Mouse (Mus musculus) midbrain, embryonic 14.5 days (tissue): ENCODE measurements around the gene Fxr2. TPM values are rescaled to one million over a fixed set of nuclear protein-coding genes. Genes with fewer than 3 reads are reported as not detected.
"Not testable (repeated sequence)": the region's sequence is repeated elsewhere in the genome, so short reads cannot be mapped to it uniquely, and the experiment has no call there.

Source experiments
- ATAC-seq: fragments of 200-750 bp; cut with Nextera tagmentation; 2 replicates; pipeline ENCODE4 v1.8.0; 2017; ENCODE audit warnings: moderate number of reproducible peaks, moderate library complexity; ENCODE audit not compliant: low FRiP score, low TSS enrichment
- DNase-seq: peaks from one replicate; pipeline ENCODE4 v3.0.0-alpha.2; 2015
- H3K27ac ChIP-seq: fragments of 300-500 bp; sonication (generic); replicated peaks from 2 replicates; pipeline ENCODE4 v1.5.1; 2014; ENCODE audit warnings: mild to moderate bottlenecking, low read depth, low read length, moderate library complexity
- H3K27me3 ChIP-seq: fragments of 300-500 bp; sonication (generic); 2 replicates; pipeline ENCODE4 v1.6.1; 2014; ENCODE audit warnings: low read length, control low read depth, mixed read lengths; ENCODE audit not compliant: control insufficient read depth, insufficient read depth
- H3K36me3 ChIP-seq: fragments of 300-500 bp; sonication (generic); 2 replicates; pipeline ENCODE4 v1.6.1; 2014; ENCODE audit warnings: low read length, control low read depth; ENCODE audit not compliant: control insufficient read depth, insufficient read depth
- H3K4me1 ChIP-seq: fragments of 300-500 bp; sonication (generic); 2 replicates; pipeline ENCODE4 v1.6.1; 2014; ENCODE audit warnings: mild to moderate bottlenecking, antibody characterized with exemption, low read length, control low read depth; ENCODE audit not compliant: control insufficient read depth, insufficient read depth
- H3K4me2 ChIP-seq: fragments of 300-500 bp; sonication (generic); 2 replicates; pipeline ENCODE4 v1.6.1; 2014; ENCODE audit warnings: mild to moderate bottlenecking, low read length, moderate library complexity
- H3K4me3 ChIP-seq: fragments of 300-500 bp; sonication (generic); replicated peaks from 2 replicates; pipeline ENCODE4 v1.5.1; 2014; ENCODE audit warnings: low read depth, low read length
- H3K9ac ChIP-seq: fragments of 300-500 bp; sonication (generic); replicated peaks from 2 replicates; pipeline ENCODE4 v1.6.1; 2014; ENCODE audit warnings: mild to moderate bottlenecking, low read length, moderate library complexity
- H3K9me3 ChIP-seq: fragments of 300-500 bp; sonication (generic); 2 replicates; pipeline ENCODE4 v1.6.1; 2016; ENCODE audit warnings: low read length, control low read depth, mixed read lengths; ENCODE audit not compliant: control insufficient read depth
- WGBS: fragments of 180-500 bp; shearing (Covaris S2); extraction: QIAGEN DNeasy Blood & Tissue Kit; methylation state at CpG from one replicate; pipeline ENCODE4 v1.1.7; 2014; 5-methylcytosine and 5-hydroxymethylcytosine counted together
- polyA plus RNA-seq: library from polyadenylated mRNA; unstranded; fragments of >200 nt; fragmentation: Nextera tagmentation; extraction: Ambion mirVana; gene quantifications from 2 replicates; pipeline ENCODE4 v1.2.1, GENCODE M21; 2014

Fxr2 gene
- polyA plus RNA-seq, 1 experiment from 2014 or later = 35.9 TPM

DNA sequence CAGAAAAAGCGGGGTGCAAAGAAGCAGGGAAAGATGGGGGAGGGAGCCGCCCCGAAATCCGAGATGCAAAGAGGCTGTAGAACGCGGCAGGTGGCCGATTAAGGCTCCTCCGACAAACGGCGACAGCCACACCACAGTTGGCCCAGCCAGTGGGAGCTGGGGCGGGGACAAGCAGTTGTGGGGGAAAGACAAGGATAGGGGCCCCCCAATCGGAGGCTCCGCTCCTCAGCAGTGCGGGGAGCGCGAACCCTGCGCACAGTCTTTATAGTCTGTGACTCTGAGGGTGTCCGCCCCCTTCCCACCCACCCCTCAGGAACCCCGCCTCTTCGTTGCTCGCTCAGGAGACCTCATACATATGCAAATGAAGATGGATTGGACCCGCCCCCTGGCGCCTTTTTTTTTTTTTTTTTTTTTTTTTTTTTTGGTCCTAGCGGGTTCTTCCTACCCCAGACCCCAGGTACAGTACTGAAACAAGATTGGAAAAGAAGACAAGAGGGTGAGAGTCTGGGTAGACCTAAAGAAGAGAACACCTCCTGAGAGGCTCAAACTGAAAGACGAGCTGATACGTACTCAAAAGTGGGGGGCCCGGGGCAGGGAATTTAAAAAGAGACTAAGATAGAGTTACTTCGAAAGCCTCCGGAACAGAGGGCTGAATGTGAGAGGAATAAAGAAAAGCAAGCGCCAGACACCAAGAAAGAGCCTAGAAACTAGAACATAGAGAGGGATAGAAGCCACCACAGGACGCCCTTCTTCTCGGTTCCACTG, 26.9 kb upstream of the Fxr2 start, which contains the start of gene Atp1b2:
Atp1b2 (minus strand) TSS at position 217 of the 765 bp plus-strand sequence.
- peak within 1 kb of the TSS; percentile 80 for H3K9ac ChIP-seq
- H3K27ac ChIP-seq = peak within 1 kb of the TSS; percentile 75
- no peaks in the 10 kb centered on the region for H3K9me3 ChIP-seq
- ATAC-seq (peak; percentile 87), DNase-seq (peak; percentile 92)
- peak within 1 kb of the TSS; percentile 74 for H3K4me3 ChIP-seq
- H3K4me2 ChIP-seq = peak within 1 kb of the TSS; percentile 98
- 2% methylated on average over 32 of the region's 32 CpGs for WGBS
- peaks cover 11% of the 10 kb centered on the region; the same call in 1 of the 2 replicates for H3K36me3 ChIP-seq
- no peaks in the 10 kb centered on the region for H3K27me3 ChIP-seq
- H3K4me1 ChIP-seq = peaks cover 21% of the 10 kb centered on the region

DNA sequence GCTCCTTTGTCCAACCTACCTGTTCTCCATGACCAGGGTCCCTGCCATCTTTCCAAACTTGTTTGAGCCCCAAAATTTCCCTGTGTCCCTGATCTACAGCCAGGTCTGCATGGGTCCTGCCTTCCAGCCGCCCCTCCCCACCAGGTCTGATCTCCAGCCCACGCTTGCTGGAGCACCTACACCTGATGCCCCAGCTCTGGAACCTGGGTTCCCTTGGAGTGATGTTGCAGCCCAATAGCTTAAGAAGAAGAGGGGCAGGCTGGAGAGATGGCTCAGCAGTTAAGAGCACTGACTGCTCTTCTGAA, 26.3 kb upstream of the Fxr2 start:
- H3K27ac ChIP-seq = no peak overlapping the region
- ATAC-seq = no peak
- 78% methylated on average over 2 of the region's 2 CpGs for whole genome bisulfite sequencing

DNA sequence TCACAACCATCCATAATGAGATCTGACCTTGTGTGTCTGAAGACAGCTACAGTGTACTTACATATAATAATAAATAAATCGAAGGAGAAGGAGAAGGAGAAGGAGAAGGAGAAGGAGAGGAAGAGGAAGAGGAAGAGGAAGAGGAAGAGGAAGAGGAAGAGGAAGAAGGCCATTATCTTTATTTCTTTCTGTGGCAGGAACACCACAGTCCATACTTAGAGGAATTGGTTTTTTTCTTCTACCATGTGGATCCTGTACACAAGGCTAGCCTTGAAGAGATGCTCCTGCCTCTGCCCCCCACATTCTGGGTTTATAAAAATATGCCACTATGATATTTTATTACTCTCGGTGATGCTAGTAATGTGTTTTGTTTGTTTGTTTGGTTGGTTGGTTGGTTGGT, 26.0 kb upstream of the Fxr2 start:
- no peak overlapping the region for H3K9ac ChIP-seq
- no peaks in the 10 kb centered on the region for H3K9me3 ChIP-seq
- no peak for DNase-seq
- no peak overlapping the region; the same call in 1 of the 2 replicates for H3K4me2 ChIP-seq
- no peak for ATAC-seq
- H3K4me1 ChIP-seq = peaks cover 21% of the 10 kb centered on the region
- H3K27me3 ChIP-seq = no peaks in the 10 kb centered on the region
- 85% methylated on average over 2 of the region's 2 CpGs for WGBS
- no peak overlapping the region for H3K4me3 ChIP-seq
- H3K27ac ChIP-seq = no peak overlapping the region
- peaks cover 3% of the 10 kb centered on the region; the same call in 1 of the 2 replicates for H3K36me3 ChIP-seq

More for the DNA sequence above, 26.3 kb upstream of the Fxr2 start:
- no peaks in the 10 kb centered on the region for H3K9me3 ChIP-seq
- H3K4me1 ChIP-seq = peaks cover 21% of the 10 kb centered on the region
- H3K4me2 ChIP-seq = peak overlapping the region; percentile 98
- H3K4me3 ChIP-seq = peak overlapping the region; percentile 74
- H3K9ac ChIP-seq = no peak overlapping the region; the same call in 1 of the 2 replicates
- peaks cover 5% of the 10 kb centered on the region; the same call in 1 of the 2 replicates for H3K36me3 ChIP-seq
- no peaks in the 10 kb centered on the region for H3K27me3 ChIP-seq
- no peak for DNase-seq

DNA sequence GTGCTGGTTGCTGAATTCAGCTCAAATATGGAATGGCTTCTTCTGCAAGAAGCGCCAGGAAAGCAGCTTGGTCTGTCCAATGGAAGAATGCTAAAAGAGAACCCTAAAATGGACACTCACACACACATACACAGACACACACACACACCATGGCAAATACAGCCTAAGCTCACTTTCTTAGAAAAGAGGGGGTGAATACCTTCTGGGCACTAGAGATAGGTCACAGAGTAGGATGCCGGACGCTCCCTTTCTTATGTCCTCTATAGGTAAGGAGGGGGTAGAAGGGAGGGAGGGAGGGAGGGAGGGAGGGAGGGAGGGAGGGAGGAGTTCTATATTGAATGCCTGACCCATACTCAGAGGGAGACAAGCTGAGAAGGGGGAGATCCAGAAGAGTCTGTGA, 24.3 kb upstream of the Fxr2 start:
- Histone ChIP-seq H3K4me3 (no peak overlapping the region), H3K9ac (no peak overlapping the region), H3K4me1 (peaks cover 18% of the 10 kb centered on the region), H3K27ac (no peak overlapping the region), H3K36me3 (no peaks in the 10 kb centered on the region), H3K4me2 (no peak overlapping the region), H3K27me3 (no peaks in the 10 kb centered on the region), H3K9me3 (no peaks in the 10 kb centered on the region)
- 94% methylated on average over 3 of the region's 3 CpGs for WGBS
- no peak for ATAC-seq
- no peak for DNase-seq

DNA sequence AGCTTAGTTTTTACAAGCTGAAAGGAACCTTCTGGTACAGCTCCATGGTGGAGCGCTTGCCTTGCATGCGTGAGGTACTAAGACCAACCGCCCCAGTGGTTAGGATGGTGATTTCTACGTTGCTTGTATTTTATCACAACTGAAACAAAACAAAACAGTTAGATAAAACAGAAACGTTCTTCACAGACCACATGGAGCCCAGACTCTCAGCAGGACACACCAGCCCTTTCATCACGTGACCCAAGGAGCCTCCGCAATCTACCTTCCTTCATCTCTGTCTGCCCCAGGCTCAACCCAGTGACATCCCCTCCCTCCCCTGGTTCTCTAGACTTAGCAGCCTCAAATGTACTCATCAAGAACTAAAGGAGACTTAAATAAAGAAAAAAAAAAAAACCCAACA, 23.4 kb upstream of the Fxr2 start:
- WGBS = 64% methylated on average over 7 of the region's 7 CpGs

DNA sequence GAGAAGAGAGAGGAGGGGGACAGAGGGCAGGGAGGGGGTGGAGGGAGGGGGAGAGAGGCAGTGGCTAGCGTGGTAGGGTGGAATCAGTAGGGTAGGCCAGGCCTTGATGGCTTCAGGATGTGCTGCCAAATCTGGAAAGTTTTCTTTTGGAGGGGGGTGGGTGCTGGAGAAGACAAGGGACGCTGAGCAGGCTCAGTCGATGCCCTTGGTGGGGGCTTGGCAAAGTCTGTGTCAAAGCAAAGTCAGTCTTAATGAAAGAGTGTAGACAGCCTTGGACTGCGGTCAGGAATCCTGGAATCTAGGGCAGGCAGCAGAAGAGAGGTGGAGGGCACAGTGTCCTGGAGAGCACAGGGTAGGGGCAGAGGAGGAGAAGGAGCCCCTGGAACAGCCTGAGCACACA, 21.9 kb upstream of the Fxr2 start:
- H3K4me3 ChIP-seq = no peak overlapping the region
- no peaks in the 10 kb centered on the region for H3K9me3 ChIP-seq
- 0 out of 2 replicates have a peak, but pooled peaks cover 4% of the 10 kb centered on the region for H3K4me1 ChIP-seq
- 68% methylated on average over 4 of the region's 4 CpGs for WGBS
- H3K4me2 ChIP-seq = no peak overlapping the region
- no peak overlapping the region for H3K27ac ChIP-seq
- no peak overlapping the region for H3K9ac ChIP-seq
- DNase-seq = no peak
- no peaks in the 10 kb centered on the region for H3K36me3 ChIP-seq
- no peak for ATAC-seq
- no peaks in the 10 kb centered on the region for H3K27me3 ChIP-seq

More for the DNA sequence above, 23.4 kb upstream of the Fxr2 start:
- no peaks in the 10 kb centered on the region for H3K36me3 ChIP-seq
- H3K27me3 ChIP-seq = no peaks in the 10 kb centered on the region
- ATAC-seq (no peak), DNase-seq (no peak)
- no peak overlapping the region for H3K4me3 ChIP-seq
- peaks cover 10% of the 10 kb centered on the region for H3K4me1 ChIP-seq
- no peak overlapping the region for H3K9ac ChIP-seq
- H3K27ac ChIP-seq = no peak overlapping the region
- H3K4me2 ChIP-seq = no peak overlapping the region
- H3K9me3 ChIP-seq = no peaks in the 10 kb centered on the region

DNA sequence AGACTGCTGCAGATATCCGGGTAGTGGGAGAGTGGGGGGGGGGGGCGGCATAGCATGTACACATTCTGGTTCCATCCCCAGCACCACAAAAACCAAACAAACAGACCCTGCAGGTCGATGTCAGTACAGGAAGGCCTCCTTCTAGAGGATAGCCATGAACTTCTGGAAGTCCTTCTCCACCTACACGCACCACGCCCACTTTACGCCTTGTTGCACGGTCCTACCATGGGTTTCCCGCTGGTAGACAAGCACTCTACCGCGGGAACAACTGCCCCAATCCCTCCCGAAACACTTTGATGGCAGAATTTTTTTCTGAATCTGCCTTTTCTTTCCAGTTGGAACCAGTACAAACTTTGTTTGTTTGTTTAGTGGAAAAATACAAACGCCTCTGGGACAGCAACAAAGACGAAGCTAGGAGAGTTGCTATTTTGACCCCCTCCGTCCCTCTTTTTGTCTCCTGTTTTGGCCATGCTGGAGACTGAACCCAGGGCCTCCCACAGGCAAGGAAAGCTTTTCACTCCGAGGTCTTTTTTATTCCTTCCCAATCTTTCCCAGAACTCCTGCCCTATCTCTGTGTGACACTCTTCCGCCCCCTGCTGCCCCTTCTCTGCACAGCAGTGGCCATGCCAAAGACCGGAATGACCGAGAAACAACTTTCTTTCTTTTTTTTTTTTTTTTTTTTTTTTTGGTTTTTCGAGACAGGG, 19.1 kb upstream of the Fxr2 start:
- no peaks in the 10 kb centered on the region for H3K36me3 ChIP-seq
- WGBS = 8% methylated on average over 19 of the region's 19 CpGs
- H3K9ac ChIP-seq = 0 out of 2 replicates have a peak overlapping the region, but pooled peaks have one; percentile 14
- no peak overlapping the region for H3K4me3 ChIP-seq
- ATAC-seq (no peak), DNase-seq (peak; percentile 85)
- H3K4me1 ChIP-seq = no peaks in the 10 kb centered on the region
- H3K4me2 ChIP-seq = 0 out of 2 replicates have a peak overlapping the region, but pooled peaks have one; percentile 9
- no peaks in the 10 kb centered on the region for H3K27me3 ChIP-seq
- H3K27ac ChIP-seq = no peak overlapping the region
- no peaks in the 10 kb centered on the region for H3K9me3 ChIP-seq

DNA sequence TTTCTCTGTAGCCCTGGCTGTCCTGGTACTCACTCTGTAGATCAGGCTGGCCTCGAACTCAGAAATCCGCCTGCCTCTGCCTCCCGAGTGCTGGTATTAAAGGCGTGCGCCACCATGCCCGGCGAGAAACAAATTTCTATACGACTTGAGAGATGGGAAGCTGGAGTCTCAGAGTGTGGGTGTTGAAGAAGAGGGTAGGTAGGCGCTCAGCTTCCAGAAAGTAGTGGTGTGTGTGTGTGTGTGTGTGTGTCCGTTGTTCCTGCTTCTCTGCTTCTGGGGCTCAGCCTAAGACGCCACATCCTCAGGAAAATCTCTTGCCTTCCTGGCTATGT, 18.6 kb upstream of the Fxr2 start:
- not testable (repeated sequence) for H3K9me3 ChIP-seq, H3K27me3 ChIP-seq, DNase-seq, H3K4me1 ChIP-seq, H3K9ac ChIP-seq, H3K4me2 ChIP-seq, H3K36me3 ChIP-seq, H3K27ac ChIP-seq, H3K4me3 ChIP-seq, ATAC-seq
- WGBS = 50% methylated on average over 11 of the region's 11 CpGs
